In the genomic region with DNA sequence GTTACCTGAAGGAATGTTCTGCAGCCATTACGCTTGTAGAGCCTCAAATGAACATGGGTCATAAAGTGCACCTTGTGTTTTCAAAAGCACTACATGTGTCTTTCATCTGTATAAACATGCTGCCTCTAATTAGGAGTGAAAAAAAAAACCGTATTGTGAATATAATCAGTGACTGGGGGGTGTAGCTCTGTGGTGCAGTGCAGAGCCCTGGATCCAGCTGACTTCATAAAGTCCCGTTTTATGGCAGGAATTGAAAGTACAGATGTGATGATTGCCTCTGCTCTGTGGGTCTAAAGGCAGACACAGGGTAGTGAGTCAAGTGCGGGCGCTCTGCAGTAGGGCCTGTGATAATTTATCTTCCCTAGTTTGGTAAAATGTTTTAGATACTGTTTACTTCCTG, we compare ENCODE assay signal across 17 mouse cellular contexts. TPM values are rescaled to one million over a fixed set of nuclear protein-coding genes. Genes with fewer than 3 reads are reported as not detected.
A peak's percentile ranks its signal among the peaks of the same experiment; 100 is the strongest.
DNase-seq lines count a peak whose midpoint lies in the region; ATAC-seq and TF ChIP-seq lines count a peak whose summit lies in the region.
"Had no signal": no experiment of that assay in that cellular context is flagged by ENCODE, and none has a peak within 500 bp of the region (broad histone marks: within the 10 kb centered on the region; RNA-seq: fewer than 3 reads in every experiment).

No protein-coding gene starts in this region.

- WGBS in hindbrain, embryonic 13.5 days, result 44% methylated on average over 5 of the region's 5 CpGs
- WGBS in hindbrain, embryonic 11.5 days, result 76% methylated on average over 5 of the region's 5 CpGs
- 27% methylated on average over 5 of the region's 5 CpGs for WGBS in forebrain, embryonic 16.5 days
- 40% methylated on average over 5 of the region's 5 CpGs for WGBS in intestine, postnatal 0 days
- WGBS in neural tube, embryonic 13.5 days, result 42% methylated on average over 5 of the region's 5 CpGs
- 76% methylated on average over 5 of the region's 5 CpGs for WGBS in liver, embryonic 12.5 days (ENCODE audit: insufficient replicate concordance)

- H3K4me1 ChIP-seq in hindbrain, embryonic 13.5 days (replicated peaks), result peaks cover 45% of the 10 kb centered on the region
- peaks cover 4% of the 10 kb centered on the region; the same call in 1 of the 2 replicates for H3K4me1 ChIP-seq in hindbrain, embryonic 11.5 days (replicated peaks; ENCODE audit: control insufficient read depth, insufficient read depth, low read length)
- H3K4me1 ChIP-seq in forebrain, embryonic 16.5 days (replicated peaks; ENCODE audit: control insufficient read depth, insufficient read depth, low read length), result peaks cover 36% of the 10 kb centered on the region
- peaks cover 12% of the 10 kb centered on the region; the same call in 1 of the 2 replicates for H3K4me1 ChIP-seq in intestine, postnatal 0 days (replicated peaks; ENCODE audit: control insufficient read depth, insufficient read depth, low read length)
- H3K4me1 ChIP-seq in neural tube, embryonic 13.5 days (replicated peaks), result peaks cover 34% of the 10 kb centered on the region
- peaks cover 25% of the 10 kb centered on the region for H3K4me1 ChIP-seq in liver, embryonic 12.5 days

- H3K9ac ChIP-seq in hindbrain, embryonic 13.5 days, result peak overlapping the region; percentile 81
- H3K9ac ChIP-seq in hindbrain, embryonic 11.5 days (ENCODE audit: low read depth, low read length), result no peak overlapping the region
- H3K9ac ChIP-seq in forebrain, embryonic 16.5 days (replicated peaks; ENCODE audit: low read depth, low read length), result no peak overlapping the region
- H3K9ac ChIP-seq in intestine, postnatal 0 days (ENCODE audit: low read depth, low read length), result no peak overlapping the region
- H3K9ac ChIP-seq in neural tube, embryonic 13.5 days, result peak overlapping the region; percentile 100; the same call in 1 of the 2 replicates
- H3K9ac ChIP-seq in liver, embryonic 12.5 days, result no peak overlapping the region

- H3K4me2 ChIP-seq in hindbrain, embryonic 13.5 days, result peak overlapping the region; percentile 77
- no peak overlapping the region for H3K4me2 ChIP-seq in hindbrain, embryonic 11.5 days (replicated peaks; ENCODE audit: low read depth, low read length)
- peak overlapping the region; percentile 94 for H3K4me2 ChIP-seq in forebrain, embryonic 16.5 days (ENCODE audit: low read length)
- H3K4me2 ChIP-seq in intestine, postnatal 0 days (replicated peaks; ENCODE audit: low read depth), result no peak overlapping the region
- peak overlapping the region; percentile 80 for H3K4me2 ChIP-seq in neural tube, embryonic 13.5 days
- no peak overlapping the region for H3K4me2 ChIP-seq in liver, embryonic 12.5 days

- no peak for TF ChIP-seq CTCF in intestine, postnatal 0 days (IDR thresholded peaks at IDR 0.05; ENCODE audit: low read depth)

- ATAC-seq in hindbrain, embryonic 13.5 days (ENCODE audit: low FRiP score), result no peak
- ATAC-seq in hindbrain, embryonic 11.5 days (ENCODE audit: low FRiP score), result no peak
- no peak for ATAC-seq in forebrain, embryonic 16.5 days
- ATAC-seq in intestine, postnatal 0 days, result 0 out of 2 replicates have a peak, but pooled peaks have one; percentile 26
- ATAC-seq in neural tube, embryonic 13.5 days (ENCODE audit: low read depth), result no peak
- ATAC-seq in liver, embryonic 12.5 days, result no peak

- peak overlapping the region; percentile 91 for H3K4me3 ChIP-seq in hindbrain, embryonic 13.5 days
- no peak overlapping the region for H3K4me3 ChIP-seq in hindbrain, embryonic 11.5 days (ENCODE audit: low read depth, low read length)
- peak overlapping the region; percentile 94 for H3K4me3 ChIP-seq in forebrain, embryonic 16.5 days (replicated peaks; ENCODE audit: low read length)
- H3K4me3 ChIP-seq in intestine, postnatal 0 days (ENCODE audit: low read depth, low read length), result no peak overlapping the region
- H3K4me3 ChIP-seq in neural tube, embryonic 13.5 days, result peak overlapping the region; percentile 94
- no peak overlapping the region for H3K4me3 ChIP-seq in liver, embryonic 12.5 days
- H3K4me3 ChIP-seq: erythroblast, embryonic 14.5 days had no signal

- no peaks in the 10 kb centered on the region for H3K9me3 ChIP-seq in hindbrain, embryonic 13.5 days
- H3K9me3 ChIP-seq in hindbrain, embryonic 11.5 days (ENCODE audit: control insufficient read depth, low read length), result no peaks in the 10 kb centered on the region
- no peaks in the 10 kb centered on the region for H3K9me3 ChIP-seq in forebrain, embryonic 16.5 days (ENCODE audit: control insufficient read depth, low read length)
- H3K9me3 ChIP-seq in intestine, postnatal 0 days (ENCODE audit: control insufficient read depth), result no peaks in the 10 kb centered on the region
- no peaks in the 10 kb centered on the region for H3K9me3 ChIP-seq in neural tube, embryonic 13.5 days
- H3K9me3 ChIP-seq in liver, embryonic 12.5 days (replicated peaks), result no peaks in the 10 kb centered on the region

- H3K36me3 ChIP-seq in hindbrain, embryonic 13.5 days, result peaks cover 3% of the 10 kb centered on the region; the same call in 1 of the 2 replicates
- H3K36me3 ChIP-seq in hindbrain, embryonic 11.5 days (ENCODE audit: control insufficient read depth, insufficient read depth, low read length), result no peaks in the 10 kb centered on the region
- no peaks in the 10 kb centered on the region for H3K36me3 ChIP-seq in forebrain, embryonic 16.5 days (ENCODE audit: control insufficient read depth, insufficient read depth)
- no peaks in the 10 kb centered on the region for H3K36me3 ChIP-seq in intestine, postnatal 0 days (ENCODE audit: control insufficient read depth, insufficient read depth)
- 0 out of 2 replicates have a peak, but pooled peaks cover 3% of the 10 kb centered on the region for H3K36me3 ChIP-seq in neural tube, embryonic 13.5 days
- H3K36me3 ChIP-seq in liver, embryonic 12.5 days, result 0 out of 2 replicates have a peak, but pooled peaks cover 5% of the 10 kb centered on the region

- peak overlapping the region; percentile 70; the same call in 1 of the 2 replicates for H3K27ac ChIP-seq in hindbrain, embryonic 13.5 days
- no peak overlapping the region for H3K27ac ChIP-seq in hindbrain, embryonic 11.5 days (ENCODE audit: low read depth, low read length)
- H3K27ac ChIP-seq in forebrain, embryonic 16.5 days (ENCODE audit: low read length), result no peak overlapping the region; the same call in 1 of the 2 replicates
- no peak overlapping the region for H3K27ac ChIP-seq in intestine, postnatal 0 days (ENCODE audit: low read depth, low read length)
- peak overlapping the region; percentile 74; the same call in 1 of the 2 replicates for H3K27ac ChIP-seq in neural tube, embryonic 13.5 days (replicated peaks)
- no peak overlapping the region for H3K27ac ChIP-seq in liver, embryonic 12.5 days

- H3K27me3 ChIP-seq in hindbrain, embryonic 13.5 days, result no peaks in the 10 kb centered on the region
- H3K27me3 ChIP-seq in hindbrain, embryonic 11.5 days (ENCODE audit: control insufficient read depth, insufficient read depth, low read length), result no peaks in the 10 kb centered on the region
- no peaks in the 10 kb centered on the region for H3K27me3 ChIP-seq in forebrain, embryonic 16.5 days (replicated peaks; ENCODE audit: control insufficient read depth, insufficient read depth, low read length)
- no peaks in the 10 kb centered on the region for H3K27me3 ChIP-seq in intestine, postnatal 0 days (replicated peaks; ENCODE audit: control insufficient read depth, insufficient read depth, low read length)
- no peaks in the 10 kb centered on the region for H3K27me3 ChIP-seq in neural tube, embryonic 13.5 days
- no peaks in the 10 kb centered on the region for H3K27me3 ChIP-seq in liver, embryonic 12.5 days (replicated peaks)

- no peak for DNase-seq in hindbrain, embryonic 11.5 days (ENCODE audit: low spot score)
- no peak for DNase-seq in layer of hippocampus, adult 8-10 months (ENCODE audit: low spot score in 2 of 2)
- DNase-seq: adrenal gland, postnatal 14 days; B cell, adult 2 months; cerebellum, adult 2 months; heart, postnatal 36 days; kidney, adult 2 months; kidney, postnatal 14 days; liver; lung, adult 18-20 months; right cerebral cortex, postnatal 4 days had no signal

RNA-seq across cellular contexts. Expression of gene Akap9, which starts 2.9 kb away (rescaled TPM):
- polyA plus RNA-seq in hindbrain, embryonic 13.5 days (2015; fragmentation: Nextera tagmentation; extraction: Ambion mirVana), result 407 and 411 TPM in 2 replicates
- 182 and 214 TPM in 2 replicates for polyA plus RNA-seq in hindbrain, embryonic 11.5 days (2014; fragmentation: Nextera tagmentation; extraction: Ambion mirVana)
- 385 and 392 TPM in 2 replicates for polyA plus RNA-seq in forebrain, embryonic 16.5 days (2015; fragmentation: Nextera tagmentation; extraction: Ambion mirVana)
- 79.1 and 93.2 TPM in 2 replicates for polyA plus RNA-seq in intestine, postnatal 0 days (2015; fragmentation: Nextera tagmentation; extraction: Ambion mirVana)
- polyA plus RNA-seq in neural tube, embryonic 13.5 days (2015; fragmentation: Nextera tagmentation; extraction: Ambion mirVana), result 328 and 342 TPM in 2 replicates
- total RNA-seq in layer of hippocampus, adult 8-10 months (2022), result 10 to 100 TPM; 55.6 to 74.3 (median 61.6) TPM
- 51.3 and 51.8 TPM in 2 replicates for polyA plus RNA-seq in liver, embryonic 12.5 days (2016; fragmentation: Nextera tagmentation; extraction: Ambion mirVana)

RNA-seq across cellular contexts. Expression of gene Mterf1a, which starts 37.0 kb away (rescaled TPM):
- polyA plus RNA-seq in hindbrain, embryonic 13.5 days (2015; fragmentation: Nextera tagmentation; extraction: Ambion mirVana), result 7.1 and 7.9 TPM in 2 replicates
- 10.0 and 11.6 TPM in 2 replicates for polyA plus RNA-seq in hindbrain, embryonic 11.5 days (2014; fragmentation: Nextera tagmentation; extraction: Ambion mirVana)
- 8.6 and 10.9 TPM in 2 replicates for polyA plus RNA-seq in forebrain, embryonic 16.5 days (2015; fragmentation: Nextera tagmentation; extraction: Ambion mirVana)
- 3.3 TPM in 2 replicates for polyA plus RNA-seq in intestine, postnatal 0 days (2015; fragmentation: Nextera tagmentation; extraction: Ambion mirVana)
- 6.0 and 8.1 TPM in 2 replicates for polyA plus RNA-seq in neural tube, embryonic 13.5 days (2015; fragmentation: Nextera tagmentation; extraction: Ambion mirVana)
- 10 to 100 TPM in 2 of 4 experiments, 1 to 10 TPM in 2; 7.0 to 12.4 (median 10.4) TPM for total RNA-seq in layer of hippocampus, adult 8-10 months (2022)
- polyA plus RNA-seq in liver, embryonic 12.5 days (2016; fragmentation: Nextera tagmentation; extraction: Ambion mirVana), result 6.8 and 7.6 TPM in 2 replicates

Comparison
In these comparisons a context has a peak if more than half of its experiments do, and no peak if none do; other contexts are left out.
1. H3K27ac ChIP-seq: peak in hindbrain, embryonic 13.5 days (single experiment) and neural tube, embryonic 13.5 days (single experiment); none in hindbrain, embryonic 11.5 days (single experiment), forebrain, embryonic 16.5 days (single experiment), intestine, postnatal 0 days (single experiment) and liver, embryonic 12.5 days (single experiment).
2. H3K4me2 ChIP-seq: peak in hindbrain, embryonic 13.5 days (single experiment), forebrain, embryonic 16.5 days (single experiment) and neural tube, embryonic 13.5 days (single experiment); none in hindbrain, embryonic 11.5 days (single experiment), intestine, postnatal 0 days (single experiment) and liver, embryonic 12.5 days (single experiment).
3. H3K4me3 ChIP-seq: peak in hindbrain, embryonic 13.5 days (single experiment), forebrain, embryonic 16.5 days (single experiment) and neural tube, embryonic 13.5 days (single experiment); none in hindbrain, embryonic 11.5 days (single experiment), intestine, postnatal 0 days (single experiment) and liver, embryonic 12.5 days (single experiment).
4. H3K9ac ChIP-seq: peak in hindbrain, embryonic 13.5 days (single experiment) and neural tube, embryonic 13.5 days (single experiment); none in hindbrain, embryonic 11.5 days (single experiment), forebrain, embryonic 16.5 days (single experiment), intestine, postnatal 0 days (single experiment) and liver, embryonic 12.5 days (single experiment).